Mouse (Mus musculus): ENCODE measurements around the gene Smchd1. TPM values are rescaled to one million over a fixed set of nuclear protein-coding genes. Genes with fewer than 3 reads are reported as not detected.
A peak's percentile ranks its signal among the peaks of the same experiment; 100 is the strongest.
"Not testable (repeated sequence)": the region's sequence is repeated elsewhere in the genome, so short reads cannot be mapped to it uniquely, and the experiment has no call there.

Gene Smchd1
- polyA plus RNA-seq, 1 experiment from 2014 or later: 24.9 TPM

DNA sequence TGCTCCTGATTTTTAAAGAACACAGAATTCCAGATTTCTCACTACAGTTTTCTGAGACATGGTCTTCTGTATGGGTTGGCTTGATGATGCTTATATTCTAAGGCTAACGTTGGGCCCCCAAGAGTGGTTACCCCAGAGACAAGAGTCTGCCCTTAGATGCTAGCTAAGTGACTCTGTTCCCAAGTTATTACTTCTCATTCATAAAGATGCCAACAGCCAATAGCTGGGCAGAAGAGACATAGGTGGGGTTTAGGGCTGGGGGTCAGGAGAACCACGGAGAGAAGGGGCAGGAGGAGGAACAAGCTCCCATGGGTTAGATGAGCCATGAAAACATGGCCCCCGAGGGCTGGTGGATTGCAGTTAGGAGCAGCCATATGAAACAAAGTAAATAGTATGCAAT, 133.1 kb downstream of the Smchd1 start:
- Histone ChIP-seq H3K27me3 (replicated peaks; ENCODE audit: insufficient read depth, low read length) (no peaks in the 10 kb centered on the region), H3K4me2 (replicated peaks; ENCODE audit: low read depth, low read length) (no peak overlapping the region), H3K4me1 (ENCODE audit: insufficient read depth, low read depth, low read length) (no peaks in the 10 kb centered on the region), H3K4me3 (ENCODE audit: low read depth, low read length) (no peak overlapping the region), H3K27ac (ENCODE audit: low read length) (no peak overlapping the region), H3K9me3 (ENCODE audit: low read length) (no peaks in the 10 kb centered on the region), H3K36me3 (ENCODE audit: insufficient read depth, low read length) (no peaks in the 10 kb centered on the region), H3K9ac (replicated peaks; ENCODE audit: low read depth) (no peak overlapping the region)
- no peak for TF ChIP-seq EP300 (IDR thresholded peaks at IDR 0.05)
- TF ChIP-seq CTCF (IDR thresholded peaks at IDR 0.05): no peak
- WGBS: 86% methylated on average over 3 of the region's 3 CpGs
- ATAC-seq (no peak), DNase-seq (ENCODE audit: low spot score) (no peak)

DNA sequence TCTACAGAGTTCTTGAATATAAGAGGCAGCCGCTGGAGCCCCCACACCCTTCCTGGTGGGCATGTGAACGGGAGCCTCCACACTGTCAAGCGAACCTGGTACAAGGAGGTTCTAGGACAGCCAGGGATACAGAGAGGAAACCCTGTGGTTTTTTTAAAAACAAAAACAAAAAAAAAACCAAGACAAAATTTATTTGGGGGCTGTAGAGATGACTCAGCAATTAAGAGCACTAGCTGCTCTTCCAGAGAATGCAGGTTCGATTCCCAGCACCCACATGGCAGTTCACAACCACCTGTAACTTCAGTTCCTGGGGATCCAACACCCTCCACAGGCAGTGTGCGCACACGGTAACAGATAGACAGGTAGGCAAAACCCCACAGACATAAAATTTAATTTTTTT, 136.5 kb downstream of the Smchd1 start:
- H3K9ac ChIP-seq (replicated peaks; ENCODE audit: low read depth): no peak overlapping the region
- no peaks in the 10 kb centered on the region for H3K27me3 ChIP-seq (replicated peaks; ENCODE audit: insufficient read depth, low read length)
- WGBS: 96% methylated on average over 6 of the region's 6 CpGs
- no peak overlapping the region for H3K27ac ChIP-seq (ENCODE audit: low read length)
- H3K4me3 ChIP-seq (ENCODE audit: low read depth, low read length): no peak overlapping the region
- H3K36me3 ChIP-seq (ENCODE audit: insufficient read depth, low read length): no peaks in the 10 kb centered on the region
- DNase-seq (ENCODE audit: low spot score) (no peak), ATAC-seq (no peak)
- no peak overlapping the region for H3K4me2 ChIP-seq (replicated peaks; ENCODE audit: low read depth, low read length)
- no peaks in the 10 kb centered on the region for H3K4me1 ChIP-seq (ENCODE audit: insufficient read depth, low read depth, low read length)
- no peaks in the 10 kb centered on the region for H3K9me3 ChIP-seq (ENCODE audit: low read length)
- no peak for TF ChIP-seq EP300 (IDR thresholded peaks at IDR 0.05)
- no peak for TF ChIP-seq CTCF (IDR thresholded peaks at IDR 0.05)

DNA sequence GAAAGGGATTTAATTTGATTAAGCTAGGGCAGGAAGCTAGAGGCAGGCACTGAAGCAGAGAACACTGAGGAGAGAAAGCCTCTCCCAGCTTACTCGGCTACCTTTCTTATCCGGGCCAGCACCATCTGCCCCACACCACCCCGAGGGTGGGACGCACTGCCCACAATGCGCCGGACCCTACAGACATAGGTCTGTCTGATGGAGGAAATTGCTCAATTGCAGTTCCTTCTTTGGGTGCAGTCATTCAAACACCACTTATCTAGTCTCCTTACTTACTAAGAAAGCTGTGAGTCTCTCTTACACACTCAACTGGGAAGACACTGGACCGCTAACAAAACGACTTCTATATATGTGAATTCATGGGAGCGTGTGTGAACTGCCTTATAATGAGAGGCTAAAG, 137.6 kb downstream of the Smchd1 start:
- H3K4me2 ChIP-seq (replicated peaks; ENCODE audit: low read depth, low read length): no peak overlapping the region
- no peak overlapping the region for H3K4me3 ChIP-seq (ENCODE audit: low read depth, low read length)
- no peak overlapping the region for H3K27ac ChIP-seq (ENCODE audit: low read length)
- no peak for TF ChIP-seq CTCF (IDR thresholded peaks at IDR 0.05)
- TF ChIP-seq EP300 (IDR thresholded peaks at IDR 0.05): no peak
- 93% methylated on average over 9 of the region's 9 CpGs for WGBS
- H3K4me1 ChIP-seq (ENCODE audit: insufficient read depth, low read depth, low read length): no peaks in the 10 kb centered on the region
- H3K27me3 ChIP-seq (replicated peaks; ENCODE audit: insufficient read depth, low read length): no peaks in the 10 kb centered on the region
- no peak for DNase-seq (ENCODE audit: low spot score)
- no peak overlapping the region for H3K9ac ChIP-seq (replicated peaks; ENCODE audit: low read depth)
- ATAC-seq: no peak
- no peaks in the 10 kb centered on the region for H3K9me3 ChIP-seq (ENCODE audit: low read length)
- H3K36me3 ChIP-seq (ENCODE audit: insufficient read depth, low read length): no peaks in the 10 kb centered on the region

DNA sequence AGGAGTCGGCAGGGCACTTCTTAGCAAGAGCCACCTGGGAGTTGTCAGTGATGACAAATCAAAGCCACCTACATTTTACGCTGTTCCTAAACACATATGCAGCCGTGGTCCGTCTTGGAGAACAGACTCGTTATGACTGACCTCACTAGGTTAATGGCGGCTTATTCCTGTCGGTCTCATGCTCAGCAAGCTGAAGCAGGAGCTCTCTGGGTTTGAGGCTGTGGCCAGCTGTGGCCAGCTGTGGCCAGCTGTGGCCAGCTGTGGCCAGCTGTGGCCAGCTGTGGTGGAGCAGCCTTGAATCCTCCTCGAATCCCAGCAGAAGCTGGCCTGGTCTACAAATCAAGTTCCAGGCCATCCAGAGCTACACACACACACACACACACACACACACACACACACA, 138.7 kb downstream of the Smchd1 start:
- Histone ChIP-seq H3K9me3 (ENCODE audit: low read length) (no peaks in the 10 kb centered on the region), H3K4me1 (ENCODE audit: insufficient read depth, low read depth, low read length) (no peaks in the 10 kb centered on the region), H3K9ac (replicated peaks; ENCODE audit: low read depth) (no peak overlapping the region), H3K27ac (ENCODE audit: low read length) (no peak overlapping the region), H3K4me3 (ENCODE audit: low read depth, low read length) (no peak overlapping the region), H3K4me2 (replicated peaks; ENCODE audit: low read depth, low read length) (no peak overlapping the region), H3K27me3 (replicated peaks; ENCODE audit: insufficient read depth, low read length) (no peaks in the 10 kb centered on the region), H3K36me3 (ENCODE audit: insufficient read depth, low read length) (no peaks in the 10 kb centered on the region)
- WGBS: 54% methylated on average over 8 of the region's 8 CpGs
- no peak for TF ChIP-seq CTCF (IDR thresholded peaks at IDR 0.05)
- TF ChIP-seq EP300 (IDR thresholded peaks at IDR 0.05): no peak
- peak; percentile 78 for ATAC-seq
- DNase-seq (ENCODE audit: low spot score): no peak

DNA sequence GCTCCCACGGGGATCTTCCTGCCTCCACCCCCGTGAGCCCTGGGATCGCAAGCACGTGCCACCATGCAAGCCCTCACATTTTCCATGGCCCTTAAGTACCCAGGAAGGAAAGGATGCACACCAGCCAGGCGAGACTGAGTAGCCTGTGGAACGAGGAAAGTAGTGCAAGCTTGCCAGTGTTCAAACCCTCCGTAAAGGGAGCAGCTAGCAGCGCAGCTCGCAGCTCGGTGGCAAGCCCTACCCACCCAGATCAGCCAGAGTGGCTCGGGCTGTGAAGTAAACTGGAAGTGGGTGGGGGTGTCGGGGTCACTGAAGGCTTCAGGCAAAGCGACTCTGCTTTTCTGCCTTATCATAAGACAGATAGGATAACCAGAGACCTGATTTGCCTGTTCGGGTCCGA, 142.8 kb downstream of the Smchd1 start:
- WGBS: 25% methylated on average over 15 of the region's 15 CpGs
- Histone ChIP-seq H3K9me3 (ENCODE audit: low read length) (no peaks in the 10 kb centered on the region), H3K36me3 (ENCODE audit: insufficient read depth, low read length) (no peaks in the 10 kb centered on the region), H3K4me3 (ENCODE audit: low read depth, low read length) (no peak overlapping the region), H3K9ac (replicated peaks; ENCODE audit: low read depth) (no peak overlapping the region), H3K27me3 (replicated peaks; ENCODE audit: insufficient read depth, low read length) (no peaks in the 10 kb centered on the region), H3K4me1 (ENCODE audit: insufficient read depth, low read depth, low read length) (no peaks in the 10 kb centered on the region), H3K4me2 (replicated peaks; ENCODE audit: low read depth, low read length) (no peak overlapping the region), H3K27ac (ENCODE audit: low read length) (no peak overlapping the region)
- ATAC-seq: no peak
- no peak for TF ChIP-seq CTCF (IDR thresholded peaks at IDR 0.05)
- no peak for TF ChIP-seq EP300 (IDR thresholded peaks at IDR 0.05)
- no peak for DNase-seq (ENCODE audit: low spot score)

DNA sequence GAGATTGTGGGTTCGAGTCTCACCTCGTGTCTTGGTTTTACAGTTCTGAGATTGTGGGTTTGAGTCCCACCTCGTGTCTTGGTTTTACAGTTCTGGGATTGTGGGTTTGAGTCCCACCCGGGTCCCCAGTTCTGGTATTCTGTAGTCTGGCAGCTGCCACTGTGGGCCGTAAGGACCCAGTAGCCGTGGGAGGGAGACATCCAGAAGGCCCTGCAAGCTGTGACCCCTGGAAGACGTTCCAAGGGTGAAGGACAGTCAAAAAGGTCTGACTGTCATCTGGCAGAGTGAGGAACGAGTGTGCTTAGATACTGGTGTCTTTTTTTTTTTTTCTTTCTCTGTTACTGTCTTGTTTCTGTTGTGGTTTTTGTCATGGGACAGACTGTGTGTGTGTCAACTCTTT, 154.4 kb downstream of the Smchd1 start:
- H3K4me1 ChIP-seq (ENCODE audit: insufficient read depth, low read depth, low read length); H3K27ac ChIP-seq (ENCODE audit: low read length); ATAC-seq: not testable (repeated sequence)

DNA sequence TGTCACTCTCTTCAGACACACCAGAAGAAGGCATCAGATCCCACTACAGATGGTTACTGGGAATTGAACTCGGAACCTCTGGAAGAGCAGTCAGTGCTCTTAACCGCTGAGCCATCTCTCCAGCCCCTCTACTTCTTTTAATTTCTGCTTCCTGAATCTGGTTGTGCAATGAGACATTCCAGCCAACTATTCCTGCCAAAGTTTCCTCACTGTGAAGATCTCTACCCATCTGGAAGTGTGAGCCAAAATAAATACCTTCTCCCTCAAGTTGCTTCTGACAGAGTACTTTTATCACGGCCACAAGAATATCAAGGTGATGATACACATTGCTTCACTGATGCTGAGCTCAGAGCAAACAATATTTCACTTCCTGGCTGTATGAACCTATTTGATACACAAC, 155.8 kb downstream of the Smchd1 start:
- H3K36me3 ChIP-seq (ENCODE audit: insufficient read depth, low read length): no peaks in the 10 kb centered on the region
- no peaks in the 10 kb centered on the region for H3K27me3 ChIP-seq (replicated peaks; ENCODE audit: insufficient read depth, low read length)
- H3K9ac ChIP-seq (replicated peaks; ENCODE audit: low read depth): no peak overlapping the region
- H3K4me3 ChIP-seq (ENCODE audit: low read depth, low read length): no peak overlapping the region
- H3K4me2 ChIP-seq (replicated peaks; ENCODE audit: low read depth, low read length): no peak overlapping the region
- WGBS: 68% methylated on average over 3 of the region's 3 CpGs
- no peak for DNase-seq (ENCODE audit: low spot score)
- H3K27ac ChIP-seq (ENCODE audit: low read length): no peak overlapping the region
- ATAC-seq: no peak
- no peaks in the 10 kb centered on the region for H3K9me3 ChIP-seq (ENCODE audit: low read length)
- H3K4me1 ChIP-seq (ENCODE audit: insufficient read depth, low read depth, low read length): no peaks in the 10 kb centered on the region
- TF ChIP-seq EP300 (IDR thresholded peaks at IDR 0.05) (no peak), CTCF (IDR thresholded peaks at IDR 0.05) (no peak)

More for the DNA sequence above, 154.4 kb downstream of the Smchd1 start:
- H3K4me2 ChIP-seq (replicated peaks; ENCODE audit: low read depth, low read length); H3K9me3 ChIP-seq (ENCODE audit: low read length); H3K4me3 ChIP-seq (ENCODE audit: low read depth, low read length); H3K36me3 ChIP-seq (ENCODE audit: insufficient read depth, low read length); H3K9ac ChIP-seq (replicated peaks; ENCODE audit: low read depth); DNase-seq (ENCODE audit: low spot score); H3K27me3 ChIP-seq (replicated peaks; ENCODE audit: insufficient read depth, low read length): not testable (repeated sequence)
- WGBS: 83% methylated on average over 8 of the region's 8 CpGs
